Comparison of ENCODE assay signal across 18 mouse cellular contexts in the genomic region with DNA sequence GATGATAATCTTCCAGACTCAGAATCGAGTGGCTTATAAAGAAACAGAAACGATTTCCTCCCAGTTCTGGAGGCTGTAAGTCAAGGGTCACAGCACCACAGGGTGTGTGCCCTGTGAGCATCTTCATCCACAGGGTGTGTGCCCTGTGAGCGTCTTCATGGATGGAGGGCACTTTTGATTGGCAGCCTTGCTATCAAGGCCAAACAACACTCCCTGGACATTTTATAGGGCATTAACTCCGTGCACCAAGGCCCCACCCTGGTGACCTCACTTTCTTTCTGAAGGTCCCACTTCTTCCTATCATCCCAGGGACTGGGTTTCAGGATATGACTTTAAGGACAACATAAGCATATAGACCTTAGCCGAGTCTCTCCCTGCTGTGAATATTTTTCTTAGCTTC.
DNase-seq lines count a peak whose midpoint lies in the region; ATAC-seq lines count a peak whose summit lies in the region.
"Had no signal": no experiment of that assay in that cellular context is flagged by ENCODE, and none has a peak within 500 bp of the region (broad histone marks: within the 10 kb centered on the region; RNA-seq: fewer than 3 reads in every experiment).

No protein-coding gene starts in this region.

- no peak overlapping the region for H3K4me3 ChIP-seq in midbrain, embryonic 10.5 days
- no peak overlapping the region for H3K4me3 ChIP-seq in midbrain, embryonic 14.5 days (replicated peaks; ENCODE audit: low read depth, low read length)
- H3K4me3 ChIP-seq in intestine, embryonic 15.5 days (replicated peaks), result no peak overlapping the region
- H3K4me3 ChIP-seq in neural tube, embryonic 12.5 days, result no peak overlapping the region
- H3K4me3 ChIP-seq in liver, embryonic 12.5 days, result no peak overlapping the region
- H3K4me3 ChIP-seq: embryonic facial prominence, embryonic 13.5 days; forebrain, embryonic 13.5 days; gastrocnemius, adult 2 months; heart, embryonic 12.5 days; hindbrain, embryonic 10.5 days had no signal

- no peak for DNase-seq in midbrain, embryonic 10.5 days (ENCODE audit: low spot score)
- no peak for DNase-seq in midbrain, embryonic 14.5 days
- DNase-seq in natural killer cell, adult 2 months (ENCODE audit: low spot score in 2 of 2), result no peak
- no peak for DNase-seq in adrenal gland, adult 8-10 months
- DNase-seq: adrenal gland, postnatal 25 days; cerebellum, adult 18-20 months; cerebellum, adult 9-11 months; cerebellum, postnatal 36 days; gastrocnemius, adult 2 months; gastrocnemius, postnatal 25 days had no signal

- no peak for ATAC-seq in midbrain, embryonic 14.5 days (ENCODE audit: low FRiP score, low TSS enrichment)
- ATAC-seq in intestine, embryonic 15.5 days, result peak; percentile 59
- ATAC-seq in neural tube, embryonic 12.5 days (ENCODE audit: low FRiP score, low read depth), result peak; percentile 25; the same call in 1 of the 2 replicates
- no peak for ATAC-seq in liver, embryonic 12.5 days
- ATAC-seq: activated CD4-positive, CD25-positive, alpha-beta regulatory T cell, adult 4 months; forebrain, embryonic 13.5 days had no signal

- WGBS in midbrain, embryonic 10.5 days, result 72% methylated on average over 5 of the region's 5 CpGs
- 67% methylated on average over 5 of the region's 5 CpGs for WGBS in midbrain, embryonic 14.5 days
- WGBS in intestine, embryonic 15.5 days, result 43% methylated on average over 5 of the region's 5 CpGs
- WGBS in neural tube, embryonic 12.5 days, result 52% methylated on average over 5 of the region's 5 CpGs
- WGBS in liver, embryonic 12.5 days (ENCODE audit: insufficient replicate concordance), result 52% methylated on average over 5 of the region's 5 CpGs

- peak overlapping the region; percentile 19 for H3K27ac ChIP-seq in midbrain, embryonic 10.5 days (replicated peaks)
- no peak overlapping the region for H3K27ac ChIP-seq in midbrain, embryonic 14.5 days (replicated peaks; ENCODE audit: low read depth, low read length)
- peak overlapping the region; percentile 45 for H3K27ac ChIP-seq in intestine, embryonic 15.5 days
- no peak overlapping the region for H3K27ac ChIP-seq in neural tube, embryonic 12.5 days
- no peak overlapping the region for H3K27ac ChIP-seq in liver, embryonic 12.5 days
- H3K27ac ChIP-seq: embryonic facial prominence, embryonic 13.5 days; forebrain, embryonic 13.5 days; gastrocnemius, adult 2 months; hindbrain, embryonic 10.5 days had no signal

- H3K4me1 ChIP-seq in midbrain, embryonic 10.5 days, result peaks cover 28% of the 10 kb centered on the region
- no peaks in the 10 kb centered on the region for H3K4me1 ChIP-seq in midbrain, embryonic 14.5 days (ENCODE audit: control insufficient read depth, insufficient read depth, low read length)
- peaks cover 4% of the 10 kb centered on the region for H3K4me1 ChIP-seq in intestine, embryonic 15.5 days (replicated peaks)
- peaks cover 14% of the 10 kb centered on the region for H3K4me1 ChIP-seq in neural tube, embryonic 12.5 days
- peaks cover 6% of the 10 kb centered on the region; the same call in 1 of the 2 replicates for H3K4me1 ChIP-seq in liver, embryonic 12.5 days
- H3K4me1 ChIP-seq: embryonic facial prominence, embryonic 13.5 days; forebrain, embryonic 13.5 days had no signal

- no peaks in the 10 kb centered on the region for H3K36me3 ChIP-seq in midbrain, embryonic 10.5 days
- H3K36me3 ChIP-seq in midbrain, embryonic 14.5 days (ENCODE audit: control insufficient read depth, insufficient read depth, low read length), result no peaks in the 10 kb centered on the region
- no peaks in the 10 kb centered on the region for H3K36me3 ChIP-seq in intestine, embryonic 15.5 days
- no peaks in the 10 kb centered on the region for H3K36me3 ChIP-seq in neural tube, embryonic 12.5 days
- no peaks in the 10 kb centered on the region for H3K36me3 ChIP-seq in liver, embryonic 12.5 days
- H3K36me3 ChIP-seq: embryonic facial prominence, embryonic 13.5 days; heart, embryonic 12.5 days; hindbrain, embryonic 10.5 days had no signal

- H3K27me3 ChIP-seq in midbrain, embryonic 10.5 days (ENCODE audit: low read depth, poor library complexity, severe bottlenecking), result no peaks in the 10 kb centered on the region
- H3K27me3 ChIP-seq in midbrain, embryonic 14.5 days (ENCODE audit: control insufficient read depth, insufficient read depth, low read length), result no peaks in the 10 kb centered on the region
- H3K27me3 ChIP-seq in intestine, embryonic 15.5 days (replicated peaks), result no peaks in the 10 kb centered on the region
- H3K27me3 ChIP-seq in neural tube, embryonic 12.5 days (replicated peaks), result no peaks in the 10 kb centered on the region
- no peaks in the 10 kb centered on the region for H3K27me3 ChIP-seq in liver, embryonic 12.5 days (replicated peaks)
- H3K27me3 ChIP-seq: embryonic facial prominence, embryonic 13.5 days; forebrain, embryonic 13.5 days; heart, embryonic 12.5 days had no signal

- H3K9ac ChIP-seq in midbrain, embryonic 14.5 days (replicated peaks; ENCODE audit: low read length), result no peak overlapping the region
- no peak overlapping the region for H3K9ac ChIP-seq in intestine, embryonic 15.5 days
- no peak overlapping the region for H3K9ac ChIP-seq in neural tube, embryonic 12.5 days
- H3K9ac ChIP-seq in liver, embryonic 12.5 days, result no peak overlapping the region
- H3K9ac ChIP-seq: embryonic facial prominence, embryonic 13.5 days; forebrain, embryonic 13.5 days; heart, embryonic 12.5 days had no signal

- no peaks in the 10 kb centered on the region for H3K9me3 ChIP-seq in midbrain, embryonic 10.5 days (replicated peaks)
- H3K9me3 ChIP-seq in midbrain, embryonic 14.5 days (ENCODE audit: control insufficient read depth, low read length), result no peaks in the 10 kb centered on the region
- H3K9me3 ChIP-seq in intestine, embryonic 15.5 days, result no peaks in the 10 kb centered on the region
- no peaks in the 10 kb centered on the region for H3K9me3 ChIP-seq in neural tube, embryonic 12.5 days
- H3K9me3 ChIP-seq in liver, embryonic 12.5 days (replicated peaks), result no peaks in the 10 kb centered on the region
- H3K9me3 ChIP-seq: embryonic facial prominence, embryonic 13.5 days; forebrain, embryonic 13.5 days; heart, embryonic 12.5 days; hindbrain, embryonic 10.5 days had no signal

- no peak overlapping the region for H3K4me2 ChIP-seq in midbrain, embryonic 14.5 days (ENCODE audit: low read length)
- no peak overlapping the region for H3K4me2 ChIP-seq in intestine, embryonic 15.5 days (replicated peaks)
- no peak overlapping the region for H3K4me2 ChIP-seq in neural tube, embryonic 12.5 days (replicated peaks)
- H3K4me2 ChIP-seq in liver, embryonic 12.5 days, result no peak overlapping the region
- H3K4me2 ChIP-seq: embryonic facial prominence, embryonic 13.5 days; forebrain, embryonic 13.5 days; heart, embryonic 12.5 days had no signal

Comparison
In these comparisons a context has a peak if more than half of its experiments do, and no peak if none do; other contexts are left out.
1. H3K27ac ChIP-seq: peak in midbrain, embryonic 10.5 days (single experiment) and intestine, embryonic 15.5 days (single experiment); none in midbrain, embryonic 14.5 days (single experiment), neural tube, embryonic 12.5 days (single experiment) and liver, embryonic 12.5 days (single experiment).
2. ATAC-seq: peak in intestine, embryonic 15.5 days (single experiment) and neural tube, embryonic 12.5 days (single experiment); none in midbrain, embryonic 14.5 days (single experiment) and liver, embryonic 12.5 days (single experiment).